Mouse (Mus musculus): Measurements from ENCODE around the gene Foxa2. TPM values are rescaled to one million over a fixed set of nuclear protein-coding genes. Genes with fewer than 3 reads are reported as not detected.

Gene Foxa2
- polyA plus RNA-seq, 1 experiment from 2014 or later: 0.67 TPM

- no peak for DNase-seq (ENCODE audit: extremely low spot score, low spot score)
- under 1% methylated on average over 26 of the region's 26 CpGs for WGBS
- no peak overlapping the region for H3K27ac ChIP-seq
- no peaks in the 10 kb centered on the region for H3K9me3 ChIP-seq
- H3K36me3 ChIP-seq (replicated peaks): no peaks in the 10 kb centered on the region
- peaks cover 100% of the 10 kb centered on the region for H3K27me3 ChIP-seq (ENCODE audit: poor library complexity, severe bottlenecking)
- H3K4me3 ChIP-seq: peak overlapping the region; percentile 40; the same call in 1 of the 2 replicates
- peaks cover 48% of the 10 kb centered on the region for H3K4me1 ChIP-seq
Observed at GRCm38 (mm10) chr2:148044877-148045539, 1.8 kb downstream of the Foxa2 start.

GRCm38 (mm10) chr2:148043976-148044876, 2.5 kb downstream of the Foxa2 start:
- H3K27me3 ChIP-seq (ENCODE audit: poor library complexity, severe bottlenecking): peaks cover 100% of the 10 kb centered on the region
- peak overlapping the region; percentile 40; the same call in 1 of the 2 replicates for H3K4me3 ChIP-seq
- DNase-seq (ENCODE audit: extremely low spot score, low spot score): no peak
- WGBS: under 1% methylated on average over 71 of the region's 71 CpGs
- peaks cover 56% of the 10 kb centered on the region for H3K4me1 ChIP-seq
- no peaks in the 10 kb centered on the region for H3K36me3 ChIP-seq (replicated peaks)
- no peak overlapping the region for H3K27ac ChIP-seq
- H3K9me3 ChIP-seq: no peaks in the 10 kb centered on the region

- Histone ChIP-seq H3K4me3 (no peak overlapping the region; the same call in 1 of the 2 replicates), H3K27me3 (ENCODE audit: poor library complexity, severe bottlenecking) (peaks cover 100% of the 10 kb centered on the region), H3K9me3 (no peaks in the 10 kb centered on the region), H3K4me1 (peaks cover 53% of the 10 kb centered on the region), H3K36me3 (replicated peaks) (no peaks in the 10 kb centered on the region), H3K27ac (no peak overlapping the region)
- DNase-seq (ENCODE audit: extremely low spot score, low spot score): no peak
- 3% methylated on average over 16 of the region's 17 CpGs for WGBS
Observed at GRCm38 (mm10) chr2:148043271-148043975, 3.3 kb downstream of the Foxa2 start.

- Histone ChIP-seq H3K4me3 (no peak overlapping the region), H3K27ac (no peak overlapping the region), H3K27me3 (ENCODE audit: poor library complexity, severe bottlenecking) (peaks cover 100% of the 10 kb centered on the region), H3K9me3 (no peaks in the 10 kb centered on the region), H3K4me1 (peaks cover 52% of the 10 kb centered on the region), H3K36me3 (replicated peaks) (no peaks in the 10 kb centered on the region)
- no peak for DNase-seq (ENCODE audit: extremely low spot score, low spot score)
- WGBS: 6% methylated on average over 3 of the region's 3 CpGs
Observed at GRCm38 (mm10) chr2:148042126-148042640, 4.6 kb downstream of the Foxa2 start.

- peaks cover 100% of the 10 kb centered on the region for H3K27me3 ChIP-seq (ENCODE audit: poor library complexity, severe bottlenecking)
- no peaks in the 10 kb centered on the region for H3K36me3 ChIP-seq (replicated peaks)
- no peak overlapping the region for H3K27ac ChIP-seq
- peaks cover 51% of the 10 kb centered on the region for H3K4me1 ChIP-seq
- no peaks in the 10 kb centered on the region for H3K9me3 ChIP-seq
- 2% methylated on average over 5 of the region's 5 CpGs for WGBS
- DNase-seq (ENCODE audit: extremely low spot score, low spot score): no peak
- no peak overlapping the region for H3K4me3 ChIP-seq
Observed at GRCm38 (mm10) chr2:148041381-148041780, 5.4 kb downstream of the Foxa2 start.

- Histone ChIP-seq H3K27me3 (ENCODE audit: poor library complexity, severe bottlenecking) (peaks cover 100% of the 10 kb centered on the region), H3K4me3 (no peak overlapping the region), H3K27ac (no peak overlapping the region), H3K4me1 (peaks cover 42% of the 10 kb centered on the region), H3K9me3 (no peaks in the 10 kb centered on the region), H3K36me3 (replicated peaks) (no peaks in the 10 kb centered on the region)
- WGBS: under 1% methylated on average over 37 of the region's 37 CpGs
- DNase-seq (ENCODE audit: extremely low spot score, low spot score): peak; percentile 68
Observed at GRCm38 (mm10) chr2:148040236-148041121, 6.3 kb downstream of the Foxa2 start.

- peaks cover 100% of the 10 kb centered on the region for H3K27me3 ChIP-seq (ENCODE audit: poor library complexity, severe bottlenecking)
- under 1% methylated on average over 53 of the region's 53 CpGs for WGBS
- H3K27ac ChIP-seq: no peak overlapping the region
- peaks cover 34% of the 10 kb centered on the region for H3K4me1 ChIP-seq
- DNase-seq (ENCODE audit: extremely low spot score, low spot score): no peak
- no peak overlapping the region for H3K4me3 ChIP-seq
- no peaks in the 10 kb centered on the region for H3K36me3 ChIP-seq (replicated peaks)
- no peaks in the 10 kb centered on the region for H3K9me3 ChIP-seq
Observed at GRCm38 (mm10) chr2:148039351-148040235, 7.2 kb downstream of the Foxa2 start.

GRCm38 (mm10) chr2:148038366-148039310, 8.1 kb downstream of the Foxa2 start:
- peaks cover 24% of the 10 kb centered on the region for H3K4me1 ChIP-seq
- DNase-seq (ENCODE audit: extremely low spot score, low spot score): no peak
- H3K36me3 ChIP-seq (replicated peaks): no peaks in the 10 kb centered on the region
- no peak overlapping the region for H3K27ac ChIP-seq
- WGBS: 1% methylated on average over 42 of the region's 42 CpGs
- no peak overlapping the region for H3K4me3 ChIP-seq
- H3K9me3 ChIP-seq: no peaks in the 10 kb centered on the region
- H3K27me3 ChIP-seq (ENCODE audit: poor library complexity, severe bottlenecking): peaks cover 100% of the 10 kb centered on the region

GRCm38 (mm10) chr2:148036611-148037160, 10.1 kb downstream of the Foxa2 start:
- H3K27me3 ChIP-seq (ENCODE audit: poor library complexity, severe bottlenecking): peaks cover 100% of the 10 kb centered on the region
- DNase-seq (ENCODE audit: extremely low spot score, low spot score): no peak
- H3K4me1 ChIP-seq: peaks cover 24% of the 10 kb centered on the region
- no peaks in the 10 kb centered on the region for H3K36me3 ChIP-seq (replicated peaks)
- H3K9me3 ChIP-seq: no peaks in the 10 kb centered on the region
- WGBS: 0% methylated on average over 4 of the region's 4 CpGs
- H3K27ac ChIP-seq: no peak overlapping the region
- no peak overlapping the region for H3K4me3 ChIP-seq

- no peaks in the 10 kb centered on the region for H3K9me3 ChIP-seq
- H3K27ac ChIP-seq: no peak overlapping the region
- H3K4me3 ChIP-seq: no peak overlapping the region
- H3K4me1 ChIP-seq: peaks cover 11% of the 10 kb centered on the region; the same call in 1 of the 2 replicates
- H3K36me3 ChIP-seq (replicated peaks): no peaks in the 10 kb centered on the region
- H3K27me3 ChIP-seq (ENCODE audit: poor library complexity, severe bottlenecking): peaks cover 100% of the 10 kb centered on the region
- WGBS: 2% methylated on average over 6 of the region's 6 CpGs
- no peak for DNase-seq (ENCODE audit: extremely low spot score, low spot score)
Observed at GRCm38 (mm10) chr2:148030991-148031675, 15.6 kb downstream of the Foxa2 start.
